Mouse (Mus musculus): Measurements from ENCODE around the gene Capn3. TPM values are rescaled to one million over a fixed set of nuclear protein-coding genes. Genes with fewer than 3 reads are reported as not detected.

Gene Capn3
- polyA plus RNA-seq, 1 experiment from 2014 or later, result 6.7 TPM

DNA sequence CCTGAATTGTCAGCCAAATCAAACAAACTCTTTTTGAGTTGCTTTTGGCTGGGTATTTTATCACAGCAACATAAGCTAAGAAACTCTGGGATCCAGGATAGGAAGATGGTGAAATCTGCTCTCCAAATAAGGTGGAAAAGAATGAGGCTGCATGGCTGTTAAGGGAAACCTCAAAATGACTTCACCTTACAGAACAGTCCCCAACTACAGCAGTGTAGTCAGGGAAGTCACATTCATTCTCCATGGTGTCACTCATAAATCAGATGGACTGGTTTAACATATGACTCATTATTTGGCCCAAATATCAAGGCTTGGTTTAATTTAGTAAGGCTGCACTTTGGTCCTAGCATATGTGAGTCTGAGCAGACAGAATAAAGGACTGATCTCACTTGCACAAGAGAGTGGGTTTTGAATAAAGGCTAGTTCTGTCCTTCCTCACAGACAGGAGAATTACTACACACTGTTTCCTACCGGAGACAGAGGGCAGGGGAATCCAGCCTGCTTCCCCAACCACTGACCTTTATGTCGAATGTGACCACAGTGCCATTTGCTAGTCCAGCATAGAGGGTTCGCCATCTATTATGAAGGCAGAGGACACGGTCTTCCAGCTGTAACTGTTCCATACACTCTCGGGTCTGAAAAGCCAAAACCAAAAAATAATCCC lies 62.9 kb downstream of the Capn3 start:
- no peak overlapping the region for H3K4me2 ChIP-seq (ENCODE audit: low read depth, low read length)
- no peaks in the 10 kb centered on the region for H3K27me3 ChIP-seq (replicated peaks; ENCODE audit: control insufficient read depth, insufficient read depth, low read length)
- no peaks in the 10 kb centered on the region for H3K9me3 ChIP-seq (ENCODE audit: control insufficient read depth, low read length)
- 95% methylated on average over 5 of the region's 5 CpGs for WGBS
- no peak for ATAC-seq (ENCODE audit: low read depth)
- peaks cover 98% of the 10 kb centered on the region for H3K36me3 ChIP-seq (ENCODE audit: control insufficient read depth, insufficient read depth, low read length)
- H3K4me3 ChIP-seq (ENCODE audit: low read depth, low read length), result no peak overlapping the region
- no peak for DNase-seq (ENCODE audit: low spot score)
- no peaks in the 10 kb centered on the region for H3K4me1 ChIP-seq (ENCODE audit: control insufficient read depth, insufficient read depth, low read length)
- no peak overlapping the region for H3K9ac ChIP-seq (ENCODE audit: low read depth, low read length)
- no peak overlapping the region for H3K27ac ChIP-seq (replicated peaks; ENCODE audit: low read depth, low read length)

DNA sequence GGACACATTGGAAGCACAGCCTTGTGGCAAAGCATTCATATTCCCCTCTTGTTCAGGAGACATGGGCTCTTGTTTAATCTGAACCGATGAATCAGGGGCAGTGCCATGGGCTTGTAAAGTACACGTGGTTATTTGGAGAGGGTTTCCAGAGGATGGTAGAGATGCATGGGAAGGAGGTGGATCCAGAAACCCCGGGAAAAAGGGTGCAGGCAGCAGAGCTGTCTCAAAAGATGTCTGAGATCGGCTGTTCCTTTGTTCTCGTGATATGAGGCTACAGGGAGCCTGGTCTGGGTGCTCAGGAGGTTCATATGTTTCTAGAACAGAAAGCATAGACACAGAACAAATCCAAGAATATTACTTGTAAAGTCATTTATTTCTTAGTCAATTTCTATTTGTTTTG lies 71.0 kb downstream of the Capn3 start:
- Histone ChIP-seq H3K4me2 (ENCODE audit: low read depth, low read length) (no peak overlapping the region), H3K4me1 (ENCODE audit: control insufficient read depth, insufficient read depth, low read length) (no peaks in the 10 kb centered on the region), H3K27ac (replicated peaks; ENCODE audit: low read depth, low read length) (no peak overlapping the region), H3K27me3 (replicated peaks; ENCODE audit: control insufficient read depth, insufficient read depth, low read length) (no peaks in the 10 kb centered on the region), H3K36me3 (ENCODE audit: control insufficient read depth, insufficient read depth, low read length) (peaks cover 92% of the 10 kb centered on the region), H3K9me3 (ENCODE audit: control insufficient read depth, low read length) (no peaks in the 10 kb centered on the region), H3K9ac (ENCODE audit: low read depth, low read length) (no peak overlapping the region; the same call in 1 of the 2 replicates), H3K4me3 (ENCODE audit: low read depth, low read length) (no peak overlapping the region)
- DNase-seq (ENCODE audit: low spot score) (no peak), ATAC-seq (ENCODE audit: low read depth) (no peak)
- 89% methylated on average over 5 of the region's 5 CpGs for WGBS

DNA sequence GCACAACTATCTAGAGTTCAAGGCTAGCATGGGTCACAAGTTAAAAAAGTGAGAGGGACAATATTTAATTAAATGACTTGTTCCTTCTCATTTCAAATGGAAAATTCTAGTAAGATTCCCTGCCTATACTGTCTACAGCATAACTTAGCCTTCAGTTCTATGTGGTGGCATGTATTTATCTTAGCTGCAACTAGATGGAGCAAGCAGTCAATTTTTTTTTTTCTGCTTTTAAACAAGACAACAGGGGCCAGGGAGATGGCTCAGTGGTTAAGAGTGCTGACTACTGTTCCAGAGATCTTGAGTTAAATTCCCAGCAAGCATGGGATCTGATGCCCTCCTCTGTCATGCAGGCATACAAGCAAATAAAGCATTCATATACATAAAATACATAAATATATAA lies 73.7 kb downstream of the Capn3 start:
- Histone ChIP-seq H3K4me2 (ENCODE audit: low read depth, low read length) (no peak overlapping the region), H3K27me3 (replicated peaks; ENCODE audit: control insufficient read depth, insufficient read depth, low read length) (no peaks in the 10 kb centered on the region), H3K4me1 (ENCODE audit: control insufficient read depth, insufficient read depth, low read length) (no peaks in the 10 kb centered on the region), H3K36me3 (ENCODE audit: control insufficient read depth, insufficient read depth, low read length) (peaks cover 93% of the 10 kb centered on the region), H3K9ac (ENCODE audit: low read depth, low read length) (no peak overlapping the region), H3K9me3 (ENCODE audit: control insufficient read depth, low read length) (no peaks in the 10 kb centered on the region), H3K4me3 (ENCODE audit: low read depth, low read length) (no peak overlapping the region), H3K27ac (replicated peaks; ENCODE audit: low read depth, low read length) (no peak overlapping the region)
- DNase-seq (ENCODE audit: low spot score) (no peak), ATAC-seq (ENCODE audit: low read depth) (no peak)

DNA sequence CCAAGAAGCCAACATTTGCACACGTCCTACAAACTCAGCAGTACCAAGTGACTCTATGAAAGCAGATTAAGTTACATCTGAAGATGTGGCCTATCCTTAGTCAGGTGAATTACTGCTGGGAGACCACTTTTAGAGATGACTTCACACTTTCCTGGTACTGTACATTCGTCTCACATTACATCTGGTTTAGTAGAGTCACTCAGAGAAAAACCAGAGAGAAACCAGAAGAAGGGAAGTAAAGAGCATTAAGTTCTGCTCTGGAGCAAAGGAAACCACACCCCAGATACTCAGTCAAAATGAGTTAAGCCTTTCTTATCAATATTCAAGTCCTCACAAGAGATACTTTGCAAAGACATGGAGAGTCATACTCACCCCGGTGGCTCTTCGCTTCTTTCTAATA lies 75.4 kb downstream of the Capn3 start:
- no peak overlapping the region for H3K9ac ChIP-seq (ENCODE audit: low read depth, low read length)
- H3K36me3 ChIP-seq (ENCODE audit: control insufficient read depth, insufficient read depth, low read length), result peaks cover 88% of the 10 kb centered on the region
- no peaks in the 10 kb centered on the region for H3K27me3 ChIP-seq (replicated peaks; ENCODE audit: control insufficient read depth, insufficient read depth, low read length)
- WGBS, result 94% methylated on average over 4 of the region's 4 CpGs
- no peak overlapping the region for H3K4me2 ChIP-seq (ENCODE audit: low read depth, low read length)
- no peak overlapping the region for H3K4me3 ChIP-seq (ENCODE audit: low read depth, low read length)
- H3K9me3 ChIP-seq (ENCODE audit: control insufficient read depth, low read length), result no peaks in the 10 kb centered on the region
- ATAC-seq (ENCODE audit: low read depth) (no peak), DNase-seq (ENCODE audit: low spot score) (no peak)
- H3K4me1 ChIP-seq (ENCODE audit: control insufficient read depth, insufficient read depth, low read length), result no peaks in the 10 kb centered on the region
- H3K27ac ChIP-seq (replicated peaks; ENCODE audit: low read depth, low read length), result no peak overlapping the region

DNA sequence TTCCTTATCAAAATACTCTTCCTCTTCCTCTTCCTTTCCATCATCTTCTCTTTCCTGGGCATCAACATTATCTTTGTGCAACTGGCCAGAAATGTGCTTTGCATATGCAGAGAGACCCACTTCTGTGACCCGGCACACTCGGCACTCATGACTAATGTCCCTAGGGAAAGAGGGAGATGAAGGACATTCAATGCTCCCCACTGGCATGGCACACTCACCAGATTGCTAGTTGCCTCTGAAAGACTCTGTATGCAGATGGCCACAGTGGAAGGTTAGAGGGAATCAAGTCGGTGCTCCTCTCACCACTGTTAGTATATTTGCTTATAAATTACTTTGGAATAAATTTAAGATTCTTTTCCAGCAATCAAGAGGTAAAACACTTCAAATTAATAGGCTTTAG lies 83.5 kb downstream of the Capn3 start:
- 0 out of 2 replicates have a peak, but pooled peaks cover 4% of the 10 kb centered on the region for H3K4me1 ChIP-seq (ENCODE audit: control insufficient read depth, insufficient read depth, low read length)
- H3K9ac ChIP-seq (ENCODE audit: low read depth, low read length), result no peak overlapping the region; the same call in 1 of the 2 replicates
- no peak overlapping the region; the same call in 1 of the 2 replicates for H3K4me2 ChIP-seq (ENCODE audit: low read depth, low read length)
- H3K27me3 ChIP-seq (replicated peaks; ENCODE audit: control insufficient read depth, insufficient read depth, low read length), result no peaks in the 10 kb centered on the region
- H3K27ac ChIP-seq (replicated peaks; ENCODE audit: low read depth, low read length), result peak overlapping the region; percentile 74
- H3K36me3 ChIP-seq (ENCODE audit: control insufficient read depth, insufficient read depth, low read length), result peaks cover 25% of the 10 kb centered on the region
- H3K9me3 ChIP-seq (ENCODE audit: control insufficient read depth, low read length), result no peaks in the 10 kb centered on the region
- peak; percentile 19 for DNase-seq (ENCODE audit: low spot score)
- H3K4me3 ChIP-seq (ENCODE audit: low read depth, low read length), result peak overlapping the region; percentile 14
- WGBS, result 57% methylated on average over 3 of the region's 3 CpGs
- ATAC-seq (ENCODE audit: low read depth), result no peak

DNA sequence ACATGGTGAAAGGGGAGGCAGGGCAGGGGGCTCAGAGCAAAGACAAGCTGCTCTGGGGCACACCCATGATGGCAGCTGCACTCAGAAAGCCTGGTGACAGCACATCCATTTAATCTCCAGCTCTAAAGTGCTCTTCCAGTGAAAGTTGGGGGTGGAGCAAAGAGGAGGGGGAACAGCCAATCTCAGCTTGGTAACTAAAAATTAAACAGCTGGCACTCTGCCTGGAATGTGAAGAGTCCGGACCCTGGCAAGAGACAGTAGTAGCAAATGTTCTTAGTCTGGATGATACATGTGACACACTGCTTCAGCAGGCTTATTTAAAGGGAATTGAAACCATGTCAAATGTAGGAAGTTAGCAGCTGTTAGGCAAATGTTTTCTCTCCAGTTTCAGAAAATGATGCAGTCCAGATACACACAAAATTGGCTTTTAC lies 84.0 kb downstream of the Capn3 start:
- ATAC-seq (ENCODE audit: low read depth), result peak; percentile 94
- Histone ChIP-seq H3K27ac (replicated peaks; ENCODE audit: low read depth, low read length) (peak overlapping the region; percentile 74), H3K4me2 (ENCODE audit: low read depth, low read length) (no peak overlapping the region), H3K4me3 (ENCODE audit: low read depth, low read length) (peak overlapping the region; percentile 14), H3K4me1 (ENCODE audit: control insufficient read depth, insufficient read depth, low read length) (0 out of 2 replicates have a peak, but pooled peaks cover 4% of the 10 kb centered on the region), H3K27me3 (replicated peaks; ENCODE audit: control insufficient read depth, insufficient read depth, low read length) (no peaks in the 10 kb centered on the region), H3K9me3 (ENCODE audit: control insufficient read depth, low read length) (no peaks in the 10 kb centered on the region), H3K9ac (ENCODE audit: low read depth, low read length) (no peak overlapping the region; the same call in 1 of the 2 replicates), H3K36me3 (ENCODE audit: control insufficient read depth, insufficient read depth, low read length) (peaks cover 25% of the 10 kb centered on the region)
- WGBS, result 4% methylated on average over 1 of the region's 1 CpGs
- peak; percentile 97 for DNase-seq (ENCODE audit: low spot score)

DNA sequence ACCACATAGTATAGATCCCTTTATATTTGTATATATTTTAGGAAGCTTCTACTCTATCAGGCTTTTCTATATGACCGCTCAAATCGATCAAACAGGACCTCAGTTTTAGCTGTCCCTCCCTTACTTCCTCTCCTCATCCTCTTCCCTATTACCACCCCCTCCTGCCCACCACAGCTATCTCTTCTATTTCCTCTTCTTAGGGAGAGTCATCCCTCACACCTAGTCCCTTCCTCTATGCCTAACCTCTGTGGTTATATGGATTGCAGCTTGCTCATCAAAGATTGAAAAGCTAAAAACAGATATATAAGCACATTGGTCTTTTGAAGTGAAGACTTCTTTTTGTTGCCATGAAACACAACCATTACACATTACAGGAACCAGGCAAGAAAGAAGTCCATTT lies 88.9 kb downstream of the Capn3 start:
- Histone ChIP-seq H3K27ac (replicated peaks; ENCODE audit: low read depth, low read length) (no peak overlapping the region), H3K9me3 (ENCODE audit: control insufficient read depth, low read length) (no peaks in the 10 kb centered on the region), H3K4me2 (ENCODE audit: low read depth, low read length) (no peak overlapping the region), H3K4me1 (ENCODE audit: control insufficient read depth, insufficient read depth, low read length) (0 out of 2 replicates have a peak, but pooled peaks cover 4% of the 10 kb centered on the region), H3K36me3 (ENCODE audit: control insufficient read depth, insufficient read depth, low read length) (peaks cover 27% of the 10 kb centered on the region), H3K27me3 (replicated peaks; ENCODE audit: control insufficient read depth, insufficient read depth, low read length) (no peaks in the 10 kb centered on the region), H3K9ac (ENCODE audit: low read depth, low read length) (no peak overlapping the region), H3K4me3 (ENCODE audit: low read depth, low read length) (no peak overlapping the region)
- 94% methylated on average over 2 of the region's 2 CpGs for WGBS
- ATAC-seq (ENCODE audit: low read depth) (no peak), DNase-seq (ENCODE audit: low spot score) (no peak)

Measured in embryonic facial prominence, embryonic 14.5 days (tissue).